Mouse (Mus musculus) heart, postnatal 0 days (tissue): ENCODE results near the gene Mphosph6.

Experiments
- CTCF ChIP-seq: IDR thresholded peaks from 2 replicates; pipeline ENCODE4 v1.5.1; 2016; ENCODE audit warnings: antibody characterized with exemption, control low read depth, low read depth
- EP300 ChIP-seq: IDR thresholded peaks from 2 replicates; pipeline ENCODE4 v1.6.1; 2016; ENCODE audit warnings: antibody characterized with exemption, low read depth

GRCm38 (mm10) chr8:117775626-117776025 is 26.1 kb downstream of the Mphosph6 start:
- TF ChIP-seq CTCF (no peak), EP300 (no peak)
